ENCODE assay signal across 22 mouse cellular contexts in genomic region chr6:92498574-92498973, GRCm38 (mm10).
DNase-seq lines count a peak whose midpoint lies in the region; ATAC-seq and TF ChIP-seq lines count a peak whose summit lies in the region.
"Had no signal": no experiment of that assay in that cellular context is flagged by ENCODE, and none has a peak within 500 bp of the region (broad histone marks: within the 10 kb centered on the region; RNA-seq: fewer than 3 reads in every experiment).

No protein-coding gene starts in this region.

- H3K27me3 ChIP-seq in heart, embryonic 10.5 days (ENCODE audit: insufficient read depth, poor library complexity, severe bottlenecking): no peaks in the 10 kb centered on the region
- H3K27me3 ChIP-seq in heart, postnatal 0 days (ENCODE audit: control insufficient read depth, insufficient read depth, low read length): no peaks in the 10 kb centered on the region
- H3K27me3 ChIP-seq in lung, postnatal 0 days (replicated peaks; ENCODE audit: insufficient read depth, low read length): no peaks in the 10 kb centered on the region
- H3K27me3 ChIP-seq: forebrain, embryonic 13.5 days; limb, embryonic 12.5 days had no signal

- no peaks in the 10 kb centered on the region for H3K36me3 ChIP-seq in heart, embryonic 10.5 days
- H3K36me3 ChIP-seq in heart, postnatal 0 days (replicated peaks; ENCODE audit: control insufficient read depth, insufficient read depth, low read length): no peaks in the 10 kb centered on the region
- no peaks in the 10 kb centered on the region for H3K36me3 ChIP-seq in lung, postnatal 0 days (ENCODE audit: insufficient read depth, low read length)
- H3K36me3 ChIP-seq: hindbrain, embryonic 10.5 days; liver, embryonic 12.5 days had no signal

- TF ChIP-seq EP300 in heart, postnatal 0 days (IDR thresholded peaks at IDR 0.05; ENCODE audit: low read depth): no peak
- no peak for TF ChIP-seq EP300 in lung, postnatal 0 days (IDR thresholded peaks at IDR 0.05)

- 35% methylated on average over 6 of the region's 6 CpGs for WGBS in heart, embryonic 10.5 days
- WGBS in heart, postnatal 0 days: 3% methylated on average over 6 of the region's 6 CpGs
- 22% methylated on average over 6 of the region's 6 CpGs for WGBS in lung, postnatal 0 days

- no peak overlapping the region for H3K9ac ChIP-seq in heart, postnatal 0 days (replicated peaks; ENCODE audit: low read depth, low read length)
- no peak overlapping the region for H3K9ac ChIP-seq in lung, postnatal 0 days (replicated peaks; ENCODE audit: low read depth)
- H3K9ac ChIP-seq: forebrain, embryonic 13.5 days; limb, embryonic 12.5 days; liver, embryonic 12.5 days had no signal

- H3K4me3 ChIP-seq in heart, embryonic 10.5 days: no peak overlapping the region
- H3K4me3 ChIP-seq in heart, postnatal 0 days (ENCODE audit: low read depth, low read length): no peak overlapping the region
- no peak overlapping the region for H3K4me3 ChIP-seq in lung, postnatal 0 days (ENCODE audit: low read depth, low read length)
- H3K4me3 ChIP-seq: erythroblast, embryonic 14.5 days; forebrain, embryonic 13.5 days; hindbrain, embryonic 10.5 days; limb, embryonic 12.5 days; liver, embryonic 12.5 days had no signal

- intact Hi-C loops in heart, postnatal 25 days (cut with DNase I): no loop called here

- H3K4me2 ChIP-seq in heart, postnatal 0 days (ENCODE audit: low read depth, low read length): peak overlapping the region; percentile 27
- H3K4me2 ChIP-seq in lung, postnatal 0 days (replicated peaks; ENCODE audit: low read depth, low read length): no peak overlapping the region
- H3K4me2 ChIP-seq: forebrain, embryonic 13.5 days; limb, embryonic 12.5 days; liver, embryonic 12.5 days; midbrain, embryonic 11.5 days had no signal

- no peak for TF ChIP-seq CTCF in heart, postnatal 0 days (IDR thresholded peaks at IDR 0.05; ENCODE audit: low read depth)
- TF ChIP-seq CTCF in lung, postnatal 0 days (IDR thresholded peaks at IDR 0.05): no peak

- H3K4me1 ChIP-seq in heart, embryonic 10.5 days: peaks cover 24% of the 10 kb centered on the region
- H3K4me1 ChIP-seq in heart, postnatal 0 days (ENCODE audit: control insufficient read depth, insufficient read depth): peaks cover 27% of the 10 kb centered on the region
- H3K4me1 ChIP-seq in lung, postnatal 0 days (ENCODE audit: insufficient read depth, low read depth, low read length): peaks cover 7% of the 10 kb centered on the region; the same call in 1 of the 2 replicates
- H3K4me1 ChIP-seq: liver, embryonic 12.5 days had no signal

- H3K9me3 ChIP-seq in heart, embryonic 10.5 days: no peaks in the 10 kb centered on the region
- no peaks in the 10 kb centered on the region for H3K9me3 ChIP-seq in heart, postnatal 0 days (replicated peaks; ENCODE audit: control insufficient read depth, low read length)
- no peaks in the 10 kb centered on the region for H3K9me3 ChIP-seq in lung, postnatal 0 days (ENCODE audit: low read length)
- H3K9me3 ChIP-seq: forebrain, embryonic 13.5 days; hindbrain, embryonic 10.5 days; limb, embryonic 12.5 days; liver, embryonic 12.5 days had no signal

- H3K27ac ChIP-seq in heart, embryonic 10.5 days: peak overlapping the region; percentile 77; the same call in 1 of the 2 replicates
- H3K27ac ChIP-seq in heart, postnatal 0 days (ENCODE audit: low read depth): peak overlapping the region; percentile 67
- H3K27ac ChIP-seq in lung, postnatal 0 days (ENCODE audit: low read length): peak overlapping the region; percentile 14; the same call in 1 of the 2 replicates
- H3K27ac ChIP-seq: forebrain, embryonic 13.5 days; hindbrain, embryonic 10.5 days; hindbrain, postnatal 0 days; limb, embryonic 12.5 days; liver, embryonic 12.5 days had no signal

- ATAC-seq in heart, postnatal 0 days (ENCODE audit: insufficient read depth, low read depth): peak; percentile 74; the same call in 1 of the 2 replicates
- no peak for ATAC-seq in lung, postnatal 0 days
- ATAC-seq: forebrain, embryonic 13.5 days; liver, embryonic 12.5 days had no signal

- no peak for DNase-seq in heart, embryonic 10.5 days (ENCODE audit: low spot score)
- DNase-seq in heart, adult 8-10 months (ENCODE audit: low spot score): no peak
- DNase-seq in heart, postnatal 0 days (ENCODE audit: low spot score): peak; percentile 48
- no peak for DNase-seq in heart, postnatal 25 days (ENCODE audit: low spot score)
- DNase-seq in lung, postnatal 0 days (ENCODE audit: low spot score): no peak
- DNase-seq in lung, postnatal 4 days: no peak
- no peak for DNase-seq in thymus, postnatal 0 days (ENCODE audit: low spot score)
- DNase-seq: adrenal gland, postnatal 25 days; B cell, adult 2 months; cerebellum, adult 11-12 months; cerebellum, postnatal 14 days; gastrocnemius, postnatal 14 days; kidney, adult 9 months; lung, adult 2 months; thymus, postnatal 4 days had no signal

Comparison
In these comparisons a context has a peak if more than half of its experiments do, and no peak if none do; other contexts are left out.
1. H3K27ac ChIP-seq: peak in every context shown above with its lines; median percentile 77 in heart, embryonic 10.5 days; 67 in heart, postnatal 0 days; 14 in lung, postnatal 0 days.